Mouse (Mus musculus) neural tube, embryonic 15.5 days (tissue): ENCODE data around the gene Gm36210. TPM values are rescaled to one million over a fixed set of nuclear protein-coding genes. Genes with fewer than 3 reads are reported as not detected.

Experiments used
- ATAC-seq: fragments of 200-750 bp; cut with Nextera tagmentation; 2 replicates; pipeline ENCODE4 v1.8.0; 2017; ENCODE audit warnings: mild to moderate bottlenecking, moderate TSS enrichment, moderate library complexity; ENCODE audit not compliant: low FRiP score
- H3K27ac ChIP-seq: fragments of 300-500 bp; sonication (generic); replicated peaks from 2 replicates; pipeline ENCODE4 v1.5.1; 2015; ENCODE audit warnings: mild to moderate bottlenecking, inconsistent platforms
- H3K27me3 ChIP-seq: fragments of 300-500 bp; sonication (generic); replicated peaks from 2 replicates; pipeline ENCODE4 v1.6.1; 2015; ENCODE audit warnings: inconsistent platforms
- H3K36me3 ChIP-seq: fragments of 300-500 bp; sonication (generic); 2 replicates; pipeline ENCODE4 v1.6.1; 2015; ENCODE audit warnings: inconsistent platforms
- H3K4me1 ChIP-seq: fragments of 300-500 bp; sonication (generic); 2 replicates; pipeline ENCODE4 v1.6.1; 2015; ENCODE audit warnings: inconsistent platforms
- H3K4me2 ChIP-seq: fragments of 300-500 bp; sonication (generic); 2 replicates; pipeline ENCODE4 v1.6.1; 2015; ENCODE audit warnings: inconsistent platforms, mild to moderate bottlenecking, moderate library complexity
- H3K4me3 ChIP-seq: fragments of 300-500 bp; sonication (generic); replicated peaks from 2 replicates; pipeline ENCODE4 v1.5.1; 2015; ENCODE audit warnings: mild to moderate bottlenecking, inconsistent platforms
- H3K9ac ChIP-seq: fragments of 300-500 bp; sonication (generic); replicated peaks from 2 replicates; pipeline ENCODE4 v1.6.1; 2015; ENCODE audit warnings: mild to moderate bottlenecking, inconsistent platforms
- H3K9me3 ChIP-seq: fragments of 300-500 bp; sonication (generic); replicated peaks from 2 replicates; pipeline ENCODE4 v1.6.1; 2016; ENCODE audit warnings: inconsistent platforms
- WGBS: fragments of 180-500 bp; shearing (Covaris S2); methylation state at CpG from one replicate; pipeline ENCODE4 v1.1.7; 2015; ENCODE audit warnings: mixed read lengths; 5-methylcytosine and 5-hydroxymethylcytosine counted together
- polyA plus RNA-seq: library from polyadenylated mRNA; unstranded; fragments of >200 nt; fragmentation: Nextera tagmentation; extraction: Ambion mirVana; gene quantifications from 2 replicates; pipeline ENCODE4 v1.2.1, GENCODE M21; 2015

The Gm36210 gene
- polyA plus RNA-seq, 1 experiment from 2014 or later: 0.23 TPM

GRCm38 (mm10) chr7:4856508-4856907, 49.8 kb downstream of the Gm36210 start:
- Histone ChIP-seq H3K4me3 (no peak overlapping the region), H3K4me2 (no peak overlapping the region), H3K27ac (no peak overlapping the region), H3K36me3 (no peaks in the 10 kb centered on the region), H3K4me1 (no peaks in the 10 kb centered on the region), H3K9ac (no peak overlapping the region), H3K27me3 (no peaks in the 10 kb centered on the region), H3K9me3 (no peaks in the 10 kb centered on the region)
- ATAC-seq: no peak
- WGBS: 88% methylated on average over 9 of the region's 9 CpGs

GRCm38 (mm10) chr7:4853613-4854012, 52.7 kb downstream of the Gm36210 start:
- WGBS: 82% methylated on average over 3 of the region's 3 CpGs
- H3K4me3 ChIP-seq: no peak overlapping the region
- H3K36me3 ChIP-seq: no peaks in the 10 kb centered on the region
- ATAC-seq: no peak
- no peak overlapping the region for H3K4me2 ChIP-seq
- H3K9ac ChIP-seq: no peak overlapping the region
- no peak overlapping the region for H3K27ac ChIP-seq
- no peaks in the 10 kb centered on the region for H3K27me3 ChIP-seq
- H3K9me3 ChIP-seq: no peaks in the 10 kb centered on the region
- H3K4me1 ChIP-seq: no peaks in the 10 kb centered on the region

DNA sequence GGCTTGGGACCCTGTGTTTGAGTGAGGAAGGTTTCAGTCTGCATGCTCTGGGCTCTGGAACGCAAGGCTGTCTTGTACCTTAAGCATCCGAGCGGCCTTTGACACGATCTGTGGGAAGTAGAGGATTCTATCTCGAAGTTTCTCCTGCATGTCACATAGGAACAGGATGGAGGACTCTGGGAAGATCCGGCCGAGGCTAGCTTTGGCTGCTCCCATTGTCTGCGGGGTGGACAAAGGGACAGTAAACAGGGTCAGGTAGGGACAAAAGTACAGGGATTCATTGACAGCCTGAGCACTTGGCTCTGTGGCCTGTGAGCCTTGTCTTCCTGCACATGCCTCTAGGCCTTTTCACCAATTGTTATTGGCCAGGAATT, 55.0 kb downstream of the Gm36210 start:
- 70% methylated on average over 8 of the region's 8 CpGs for WGBS
- no peak overlapping the region for H3K9ac ChIP-seq
- H3K4me1 ChIP-seq: no peaks in the 10 kb centered on the region
- ATAC-seq: no peak
- H3K36me3 ChIP-seq: no peaks in the 10 kb centered on the region
- H3K27ac ChIP-seq: no peak overlapping the region
- H3K4me2 ChIP-seq: no peak overlapping the region
- no peak overlapping the region for H3K4me3 ChIP-seq
- H3K27me3 ChIP-seq: 0 out of 2 replicates have a peak, but pooled peaks cover 4% of the 10 kb centered on the region
- no peaks in the 10 kb centered on the region for H3K9me3 ChIP-seq

- 83% methylated on average over 11 of the region's 11 CpGs for WGBS
These were observed 55.5 kb downstream of the Gm36210 start for GRCm38 (mm10) chr7:4850621-4851314.

GRCm38 (mm10) chr7:4849372-4849771, 56.9 kb downstream of the Gm36210 start:
- Histone ChIP-seq H3K27me3 (0 out of 2 replicates have a peak, but pooled peaks cover 4% of the 10 kb centered on the region), H3K9ac (no peak overlapping the region), H3K4me1 (peaks cover 5% of the 10 kb centered on the region; the same call in 1 of the 2 replicates), H3K9me3 (no peaks in the 10 kb centered on the region), H3K27ac (no peak overlapping the region), H3K4me3 (no peak overlapping the region), H3K4me2 (no peak overlapping the region), H3K36me3 (no peaks in the 10 kb centered on the region)
- WGBS: 67% methylated on average over 9 of the region's 9 CpGs
- no peak for ATAC-seq

More at GRCm38 (mm10) chr7:4850621-4851314, 55.5 kb downstream of the Gm36210 start:
- Histone ChIP-seq H3K4me1 (no peaks in the 10 kb centered on the region), H3K4me2 (no peak overlapping the region), H3K9me3 (no peaks in the 10 kb centered on the region), H3K27me3 (0 out of 2 replicates have a peak, but pooled peaks cover 4% of the 10 kb centered on the region), H3K36me3 (no peaks in the 10 kb centered on the region), H3K27ac (no peak overlapping the region), H3K4me3 (no peak overlapping the region), H3K9ac (no peak overlapping the region)
- no peak for ATAC-seq

Other genes starting within 250 kb of the Gm36210 start
- gene Ppp6r1, start 247.5 kb downstream of the Gm36210 start, polyA plus RNA-seq: 8.3 and 8.9 TPM in 2 replicates
- 156 and 173 TPM in 2 replicates for gene Hspbp1, start 221.4 kb downstream of the Gm36210 start, polyA plus RNA-seq
- 6.5 and 6.8 TPM in 2 replicates for gene Brsk1, start 215.9 kb downstream of the Gm36210 start, polyA plus RNA-seq
- 0.13 and 0.14 TPM in 2 replicates for gene Tmem150b, start 181.3 kb downstream of the Gm36210 start, polyA plus RNA-seq
- 56.9 and 58.2 TPM in 2 replicates for gene Kmt5c, start 166.4 kb downstream of the Gm36210 start, polyA plus RNA-seq
- gene Cox6b2, start 153.4 kb downstream of the Gm36210 start, polyA plus RNA-seq: 26.3 and 38.6 TPM in 2 replicates
- gene Fam71e2, start 135.2 kb downstream of the Gm36210 start, polyA plus RNA-seq: not detected in 2 replicates
- 0.90 and 1.0 TPM in 2 replicates for gene Il11, start 123.7 kb downstream of the Gm36210 start, polyA plus RNA-seq
- not detected in 2 replicates for gene Tmem190, start 123.6 kb downstream of the Gm36210 start, polyA plus RNA-seq
- gene Tmem238, start 116.9 kb downstream of the Gm36210 start, polyA plus RNA-seq: 6.8 and 9.9 TPM in 2 replicates
- gene Rpl28, start 113.6 kb downstream of the Gm36210 start, polyA plus RNA-seq: 224 and 255 TPM in 2 replicates
- 252 and 275 TPM in 2 replicates for gene Ube2s, start 93.9 kb downstream of the Gm36210 start, polyA plus RNA-seq
- 10.6 and 11.3 TPM in 2 replicates for gene Shisa7, start 61.8 kb downstream of the Gm36210 start, polyA plus RNA-seq
- gene Isoc2b, start 36.3 kb downstream of the Gm36210 start, polyA plus RNA-seq: 3.7 and 5.9 TPM in 2 replicates
- gene Isoc2a, start 29.4 kb downstream of the Gm36210 start, polyA plus RNA-seq: 0.51 and 0.79 TPM in 2 replicates
- gene Zfp628, start 8.7 kb upstream of the Gm36210 start, polyA plus RNA-seq: 3.1 and 4.0 TPM in 2 replicates
- gene Nat14, start 15.5 kb upstream of the Gm36210 start, polyA plus RNA-seq: 30.8 and 36.3 TPM in 2 replicates
- 1.00 and 1.8 TPM in 2 replicates for gene Ssc5d, start 19.3 kb upstream of the Gm36210 start, polyA plus RNA-seq
- gene Sbk2, start 57.9 kb upstream of the Gm36210 start, polyA plus RNA-seq: 0.14 TPM in 1 of 2 replicates, not detected in the other
- gene Sbk3, start 64.7 kb upstream of the Gm36210 start, polyA plus RNA-seq: 0.32 and 0.35 TPM in 2 replicates
- gene Zfp579, start 89.6 kb upstream of the Gm36210 start, polyA plus RNA-seq: 49.6 and 57.0 TPM in 2 replicates
- 7.3 and 9.9 TPM in 2 replicates for gene Zfp524, start 107.9 kb upstream of the Gm36210 start, polyA plus RNA-seq
- gene Fiz1, start 108.2 kb upstream of the Gm36210 start, polyA plus RNA-seq: 37.0 TPM in 2 replicates
- 0.15 and 1.4 TPM in 2 replicates for gene Gm44973, start 109.0 kb upstream of the Gm36210 start, polyA plus RNA-seq
- gene Zfp865, start 113.9 kb upstream of the Gm36210 start, polyA plus RNA-seq: 6.4 and 7.0 TPM in 2 replicates
- gene Ccdc106, start 114.0 kb upstream of the Gm36210 start, polyA plus RNA-seq: 60.0 and 75.7 TPM in 2 replicates
- gene 4632433K11Rik, start 127.6 kb upstream of the Gm36210 start, polyA plus RNA-seq: not detected in 2 replicates
- 7.7 and 9.0 TPM in 2 replicates for gene Zfp784, start 131.9 kb upstream of the Gm36210 start, polyA plus RNA-seq
- gene Zfp580, start 145.0 kb upstream of the Gm36210 start, polyA plus RNA-seq: 90.7 and 101 TPM in 2 replicates
- 94.2 and 105 TPM in 2 replicates for gene U2af2, start 155.6 kb upstream of the Gm36210 start, polyA plus RNA-seq
- gene Epn1, start 173.7 kb upstream of the Gm36210 start, polyA plus RNA-seq: 92.5 and 105 TPM in 2 replicates
- gene Rfpl4, start 210.4 kb upstream of the Gm36210 start, polyA plus RNA-seq: not detected in 2 replicates
- 0.47 and 0.60 TPM in 2 replicates for gene Rasl2-9, start 219.4 kb upstream of the Gm36210 start, polyA plus RNA-seq
- gene Vmn1r55, start 243.2 kb upstream of the Gm36210 start, polyA plus RNA-seq: 0.05 and 0.13 TPM in 2 replicates